ENCODE assay signal across 8 mouse cellular contexts in the genomic region with DNA sequence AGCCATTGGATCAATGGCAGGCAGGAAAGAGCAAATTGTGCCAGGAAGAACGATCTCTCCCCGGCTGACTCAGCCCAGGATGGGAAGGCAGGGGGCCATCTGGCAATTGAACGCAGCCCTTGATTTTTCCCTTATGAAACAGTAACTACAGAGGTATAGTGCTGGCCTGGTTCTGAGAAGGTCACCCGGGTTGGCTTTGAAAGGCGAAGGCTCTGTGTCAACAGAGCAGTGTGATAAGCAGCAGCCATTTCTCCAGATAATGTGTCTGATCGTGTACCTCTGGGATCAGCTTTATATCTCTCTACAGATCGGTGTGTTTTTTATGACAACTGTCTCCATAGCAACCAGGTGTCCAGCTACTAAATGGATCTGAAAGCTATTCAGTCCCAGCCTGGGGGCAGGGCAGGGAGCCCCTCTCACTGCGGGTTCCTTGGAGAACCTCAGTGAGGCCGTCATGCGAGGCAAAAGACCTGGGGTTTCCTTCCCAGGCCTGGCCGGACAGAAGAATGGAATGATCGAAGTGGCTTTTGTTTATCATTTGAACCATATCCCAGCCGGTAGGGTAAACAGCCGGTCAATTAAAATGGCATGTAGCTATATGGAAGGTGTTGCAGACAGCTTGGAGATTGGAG.
DNase-seq lines count a peak whose midpoint lies in the region; ATAC-seq lines count a peak whose summit lies in the region.

No protein-coding gene starts in this region.

- ATAC-seq in lung, embryonic 15.5 days (ENCODE audit: borderline replicate concordance, extremely low read depth, low FRiP score, low TSS enrichment), result no peak
- ATAC-seq in heart, embryonic 16.5 days (replicated peaks; ENCODE audit: extremely low read depth, insufficient read depth, low FRiP score), result no peak
- no peak for ATAC-seq in liver, embryonic 15.5 days (ENCODE audit: insufficient read depth)

- no peak overlapping the region for H3K9ac ChIP-seq in lung, embryonic 15.5 days
- H3K9ac ChIP-seq in heart, embryonic 16.5 days (ENCODE audit: low read length), result peak overlapping the region; percentile 42
- no peak overlapping the region for H3K9ac ChIP-seq in liver, embryonic 15.5 days

- no peaks in the 10 kb centered on the region for H3K9me3 ChIP-seq in lung, embryonic 15.5 days
- no peaks in the 10 kb centered on the region for H3K9me3 ChIP-seq in heart, embryonic 16.5 days (replicated peaks; ENCODE audit: control insufficient read depth, low read length)
- H3K9me3 ChIP-seq in liver, embryonic 15.5 days (replicated peaks), result no peaks in the 10 kb centered on the region

- H3K27me3 ChIP-seq in lung, embryonic 15.5 days, result no peaks in the 10 kb centered on the region
- H3K27me3 ChIP-seq in heart, embryonic 16.5 days (ENCODE audit: control insufficient read depth, insufficient read depth, low read length), result no peaks in the 10 kb centered on the region
- no peaks in the 10 kb centered on the region for H3K27me3 ChIP-seq in liver, embryonic 15.5 days

- peaks cover 80% of the 10 kb centered on the region for H3K4me1 ChIP-seq in lung, embryonic 15.5 days
- H3K4me1 ChIP-seq in heart, embryonic 16.5 days (ENCODE audit: control insufficient read depth, insufficient read depth, low read length), result peaks cover 64% of the 10 kb centered on the region
- peaks cover 60% of the 10 kb centered on the region for H3K4me1 ChIP-seq in liver, embryonic 15.5 days (replicated peaks)

- no peaks in the 10 kb centered on the region for H3K36me3 ChIP-seq in lung, embryonic 15.5 days
- H3K36me3 ChIP-seq in heart, embryonic 16.5 days (ENCODE audit: control insufficient read depth, insufficient read depth), result no peaks in the 10 kb centered on the region
- no peaks in the 10 kb centered on the region for H3K36me3 ChIP-seq in liver, embryonic 15.5 days (replicated peaks)

- H3K4me3 ChIP-seq in lung, embryonic 15.5 days, result no peak overlapping the region
- no peak overlapping the region for H3K4me3 ChIP-seq in heart, embryonic 16.5 days (ENCODE audit: low read length)
- no peak overlapping the region for H3K4me3 ChIP-seq in liver, embryonic 15.5 days (replicated peaks)

- peak overlapping the region; percentile 51 for H3K4me2 ChIP-seq in lung, embryonic 15.5 days
- no peak overlapping the region for H3K4me2 ChIP-seq in heart, embryonic 16.5 days (ENCODE audit: low read depth, low read length)
- H3K4me2 ChIP-seq in liver, embryonic 15.5 days, result peak overlapping the region; percentile 45

- WGBS in lung, embryonic 15.5 days, result 16% methylated on average over 14 of the region's 14 CpGs
- 37% methylated on average over 14 of the region's 14 CpGs for WGBS in heart, embryonic 16.5 days
- 39% methylated on average over 14 of the region's 14 CpGs for WGBS in liver, embryonic 15.5 days (ENCODE audit: insufficient replicate concordance)

- peak overlapping the region; percentile 96 for H3K27ac ChIP-seq in lung, embryonic 15.5 days
- H3K27ac ChIP-seq in heart, embryonic 16.5 days (ENCODE audit: low read length), result peak overlapping the region; percentile 92
- peak overlapping the region; percentile 48; the same call in 1 of the 2 replicates for H3K27ac ChIP-seq in liver, embryonic 15.5 days (replicated peaks)

- DNase-seq in lung, postnatal 4 days, result no peak
- DNase-seq in cerebellum, postnatal 10 days, result peak; percentile 65 to 67
- no peak for DNase-seq in B cell, adult 2 months
- DNase-seq in urinary bladder, adult 2 months (ENCODE audit: low spot score), result no peak
- DNase-seq in testis, postnatal 10 days (ENCODE audit: low spot score), result no peak

Comparison
In these comparisons a context has a peak if more than half of its experiments do, and no peak if none do; other contexts are left out.
1. DNase-seq: peak in cerebellum, postnatal 10 days (2 of 2); none in lung, postnatal 4 days (0 of 2), B cell, adult 2 months (0 of 2), urinary bladder, adult 2 months (single experiment) and testis, postnatal 10 days (single experiment).
2. Peak in every context shown above with its lines, with median percentiles within 50 percentile points of each other: H3K27ac ChIP-seq.